Mouse (Mus musculus) gonadal fat pad, adult 2 months (tissue): Measurements from ENCODE around the gene Ubap1. TPM values are rescaled to one million over a fixed set of nuclear protein-coding genes. Genes with fewer than 3 reads are reported as not detected.

Experiments used
- DNase-seq: peaks from one replicate; pipeline ENCODE4 v3.0.0-alpha.2; 2012; ENCODE audit warnings: low read depth
- polyA plus RNA-seq: library from polyadenylated mRNA; depleted of rRNA; stranded (reverse); fragments of >200 nt; gene quantifications from 2 replicates; pipeline ENCODE4 v1.2.3, GENCODE M21; 2012; rRNA removed

Ubap1 gene
- polyA plus RNA-seq, 1 experiment = 35.3 TPM

DNA sequence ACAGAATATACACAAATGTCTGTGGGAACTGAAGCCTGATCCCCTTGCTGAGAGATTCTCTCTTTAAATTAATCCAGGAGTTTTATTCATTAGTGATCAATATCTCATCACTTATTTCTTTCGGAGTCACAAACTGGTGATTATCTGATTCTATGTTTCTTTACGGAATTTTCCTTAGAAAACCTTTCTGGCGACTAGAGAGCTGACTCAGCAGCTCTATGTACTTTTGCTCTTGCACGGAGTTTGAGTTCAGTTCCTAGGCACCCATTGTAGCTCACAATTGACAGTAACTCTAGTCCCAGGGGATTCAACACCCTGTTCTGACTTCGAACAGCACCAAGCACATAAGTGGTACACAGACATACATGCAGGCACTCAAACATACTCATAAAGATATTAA is 90.1 kb downstream of the Ubap1 start:
- DNase-seq = no peak

Other genes with a start within 250 kb of the Ubap1 start
- 49.2 and 51.0 TPM in 2 replicates for gene Nol6, start 224.5 kb upstream of the Ubap1 start, polyA plus RNA-seq
- gene Ube2r2, start 213.3 kb upstream of the Ubap1 start, polyA plus RNA-seq = 40.4 and 46.0 TPM in 2 replicates
- gene Ubap2, start 73.9 kb upstream of the Ubap1 start, polyA plus RNA-seq = 36.2 and 49.8 TPM in 2 replicates
- gene Dcaf12, start 34.1 kb upstream of the Ubap1 start, polyA plus RNA-seq = 33.8 and 34.1 TPM in 2 replicates
- 1.1 TPM in 2 replicates for gene Kif24, start 115.9 kb downstream of the Ubap1 start, polyA plus RNA-seq
- 23.6 and 24.1 TPM in 2 replicates for gene Nudt2, start 116.2 kb downstream of the Ubap1 start, polyA plus RNA-seq
- 16.2 and 17.2 TPM in 2 replicates for gene AI464131, start 154.1 kb downstream of the Ubap1 start, polyA plus RNA-seq
- 5.6 and 11.1 TPM in 2 replicates for gene 1110017D15Rik, start 168.3 kb downstream of the Ubap1 start, polyA plus RNA-seq
- 16.5 and 22.6 TPM in 2 replicates for gene Fam219a, start 220.5 kb downstream of the Ubap1 start, polyA plus RNA-seq
- gene Dnaic1, start 220.8 kb downstream of the Ubap1 start, polyA plus RNA-seq = 1.5 and 1.6 TPM in 2 replicates